Mouse (Mus musculus) G1E (cell line): ENCODE measurements around the gene Dnajc5g.

Experiments used
- CTCF ChIP-seq: IDR thresholded peaks from 2 replicates; pipeline ENCODE4 v1.5.1; 2012; ENCODE audit warnings: low read depth, low read length, inconsistent platforms, mixed read lengths
- GATA1 ChIP-seq: IDR thresholded peaks from 2 replicates; pipeline ENCODE4 v1.6.1; 2012; ENCODE audit warnings: borderline replicate concordance, low read length, inconsistent platforms, mixed read lengths
- POLR2AphosphoS5 ChIP-seq: IDR thresholded peaks from 2 replicates; pipeline ENCODE4 v1.6.1; 2012; ENCODE audit warnings: low read depth, low read length, inconsistent platforms; ENCODE audit not compliant: insufficient replicate concordance
- TAL1 ChIP-seq: conservative IDR thresholded peaks from 2 replicates; pipeline ENCODE4 v1.6.1; 2012; ENCODE audit warnings: low read depth, low read length, inconsistent platforms, mixed read lengths

DNA sequence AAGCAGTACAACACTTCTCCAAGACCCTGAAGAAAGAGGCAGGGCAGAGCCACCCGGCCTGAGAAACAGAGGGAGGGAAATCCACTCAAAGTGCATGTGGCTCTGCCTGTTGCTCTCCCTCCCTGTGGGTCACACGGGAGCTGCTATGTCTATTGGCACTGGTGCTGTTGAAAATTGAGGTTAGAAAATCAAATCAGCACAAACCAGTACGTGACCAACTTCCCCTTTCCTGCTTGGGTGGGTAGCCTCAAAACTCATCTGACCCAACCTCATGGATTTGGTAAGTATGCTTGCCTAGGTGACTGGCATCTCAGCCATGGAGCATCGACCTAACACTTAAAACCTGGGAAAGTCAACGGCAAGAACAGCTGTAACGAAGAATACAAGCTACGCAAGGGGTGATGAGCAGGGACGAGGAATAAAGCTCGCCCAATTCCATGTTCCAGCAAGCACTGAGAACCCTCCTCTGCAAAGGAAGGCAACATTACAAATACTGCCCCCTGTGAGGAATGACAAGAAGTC is at the start of gene Dnajc5g:
- TF ChIP-seq CTCF (no peak), TAL1 (no peak), GATA1 (no peak), POLR2AphosphoS5 (no peak)
